Mouse (Mus musculus): Measurements from ENCODE around the gene Slc18a3.

Slc18a3 gene

GRCm38 (mm10) chr14:32464601-32465505 lies at the start of gene Slc18a3:
TSS of gene Slc18a3 (minus strand) at chr14:32464850.
- in situ Hi-C loops (cut with MboI; ENCODE audit: low sequenced_read_pairs): no loop called here

GRCm38 (mm10) chr14:32513336-32514032 lies 48.8 kb upstream of the Slc18a3 start, which contains the start of gene Ercc6:
TSS of gene Ercc6 (plus strand) at chr14:32513521.
- in situ Hi-C loops (cut with MboI; ENCODE audit: low sequenced_read_pairs): no loop called here

GRCm38 (mm10) chr14:32512912-32513311 lies 48.3 kb upstream of the Slc18a3 start:
- in situ Hi-C loops (cut with MboI; ENCODE audit: low sequenced_read_pairs): no loop called here

- in situ Hi-C loops (cut with MboI; ENCODE audit: low sequenced_read_pairs): no loop called here
These were observed 44.9 kb upstream of the Slc18a3 start for GRCm38 (mm10) chr14:32509443-32509961.

GRCm38 (mm10) chr14:32508105-32508835 lies 43.6 kb upstream of the Slc18a3 start:
- in situ Hi-C loops (cut with MboI; ENCODE audit: low sequenced_read_pairs): no loop called here

- in situ Hi-C loops (cut with MboI; ENCODE audit: low sequenced_read_pairs): no loop called here
These were observed 42.6 kb upstream of the Slc18a3 start for GRCm38 (mm10) chr14:32507216-32507615.

GRCm38 (mm10) chr14:32506329-32506728 lies 41.7 kb upstream of the Slc18a3 start:
- in situ Hi-C loops (cut with MboI; ENCODE audit: low sequenced_read_pairs): no loop called here

GRCm38 (mm10) chr14:32503897-32504296 lies 39.2 kb upstream of the Slc18a3 start:
- in situ Hi-C loops (cut with MboI; ENCODE audit: low sequenced_read_pairs): no loop called here

- in situ Hi-C loops (cut with MboI; ENCODE audit: low sequenced_read_pairs): no loop called here
These were observed 38.4 kb upstream of the Slc18a3 start for GRCm38 (mm10) chr14:32502764-32503688.

GRCm38 (mm10) chr14:32501303-32501702 lies 36.7 kb upstream of the Slc18a3 start:
- in situ Hi-C loops (cut with MboI; ENCODE audit: low sequenced_read_pairs): no loop called here

- in situ Hi-C loops (cut with MboI; ENCODE audit: low sequenced_read_pairs): no loop called here
These were observed 31.6 kb upstream of the Slc18a3 start for GRCm38 (mm10) chr14:32496115-32496850.

GRCm38 (mm10) chr14:32492521-32492920 lies 27.9 kb upstream of the Slc18a3 start:
- in situ Hi-C loops (cut with MboI; ENCODE audit: low sequenced_read_pairs): no loop called here

GRCm38 (mm10) chr14:32482061-32482460 lies 17.4 kb upstream of the Slc18a3 start:
- in situ Hi-C loops (cut with MboI; ENCODE audit: low sequenced_read_pairs): loop anchor here (10.0 kb wide), 1 partner anchor 257 kb away; no protein-coding TSS in a partner anchor

- in situ Hi-C loops (cut with MboI; ENCODE audit: low sequenced_read_pairs): loop anchor here (10.0 kb wide), 1 partner anchor 163 kb away; no protein-coding TSS in a partner anchor
These were observed 12.9 kb upstream of the Slc18a3 start for GRCm38 (mm10) chr14:32477581-32477980.

GRCm38 (mm10) chr14:32476559-32476958 lies 11.9 kb upstream of the Slc18a3 start:
- in situ Hi-C loops (cut with MboI; ENCODE audit: low sequenced_read_pairs): loop anchor here (10.0 kb wide), 1 partner anchor 162 kb away; no protein-coding TSS in a partner anchor

GRCm38 (mm10) chr14:32472996-32473395 lies 8.3 kb upstream of the Slc18a3 start:
- in situ Hi-C loops (cut with MboI; ENCODE audit: low sequenced_read_pairs): loop anchor here (10.0 kb wide), 1 partner anchor 158 kb away; no protein-coding TSS in a partner anchor

- in situ Hi-C loops (cut with MboI; ENCODE audit: low sequenced_read_pairs): no loop called here
These were observed 3.0 kb upstream of the Slc18a3 start for GRCm38 (mm10) chr14:32467606-32468005.

GRCm38 (mm10) chr14:32465889-32466288 lies 1.2 kb upstream of the Slc18a3 start, which contains the start of gene Chat:
TSS of gene Chat (minus strand) at chr14:32465989.
- in situ Hi-C loops (cut with MboI; ENCODE audit: low sequenced_read_pairs): no loop called here

- in situ Hi-C loops (cut with MboI; ENCODE audit: low sequenced_read_pairs): no loop called here
These were observed 838 bp upstream of the Slc18a3 start for GRCm38 (mm10) chr14:32465506-32465870.
